Mouse (Mus musculus) spleen, postnatal 36 days (tissue): ENCODE measurements around the gene Sst.
"Not testable (repeated sequence)": the region's sequence is repeated elsewhere in the genome, so short reads cannot be mapped to it uniquely, and the experiment has no call there.

Experiments used
- DNase-seq, 2 experiments: peaks; one replicate each; pipeline ENCODE4 v3.0.0; 2022; ENCODE audit warnings: low spot score in 2 of 2, mixed read lengths in 1 of 2

Sst gene

DNA sequence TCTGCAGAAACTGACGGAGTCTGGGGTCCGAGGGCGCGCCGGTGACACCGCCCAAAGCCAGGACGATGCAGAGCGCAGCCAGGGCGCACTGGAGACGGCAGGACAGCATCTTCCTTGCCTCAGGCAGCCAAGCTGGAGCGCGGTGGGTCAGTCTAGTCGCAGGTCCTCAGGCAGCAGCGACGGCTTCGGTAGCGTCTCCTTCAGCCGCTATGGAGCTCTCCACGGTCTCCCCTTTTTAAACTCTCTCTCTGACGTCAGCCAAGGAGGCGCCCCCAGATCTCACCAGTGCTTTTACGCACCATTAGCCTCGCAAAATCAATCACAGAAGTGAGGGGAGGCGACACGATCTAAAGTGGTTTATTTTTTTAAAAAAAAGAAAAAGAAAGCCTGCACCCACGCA is at the start of gene Sst:
Gene Sst, minus strand, starts transcription at position 323 of the 400 bp plus-strand sequence.
- DNase-seq: no peak

DNA sequence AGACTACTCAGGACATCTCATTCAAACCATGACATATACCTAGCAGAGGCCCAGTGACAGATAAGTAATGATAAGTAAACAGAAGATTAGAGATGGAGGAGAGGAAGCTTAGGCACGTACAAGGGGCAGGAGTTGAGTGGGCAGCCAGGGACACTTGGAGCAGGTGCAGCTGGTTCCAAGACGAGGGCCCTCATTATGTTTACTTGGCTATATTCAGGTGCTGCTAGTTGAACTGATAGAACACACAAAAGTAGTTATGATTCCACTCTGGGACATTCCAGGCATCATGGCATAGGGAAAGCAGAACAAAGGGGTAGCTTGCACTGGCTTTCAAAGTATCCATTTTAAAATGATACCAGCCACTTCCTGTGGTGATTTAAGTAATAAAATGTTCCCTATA is 43.6 kb upstream of the Sst start:
- no peak for DNase-seq

DNA sequence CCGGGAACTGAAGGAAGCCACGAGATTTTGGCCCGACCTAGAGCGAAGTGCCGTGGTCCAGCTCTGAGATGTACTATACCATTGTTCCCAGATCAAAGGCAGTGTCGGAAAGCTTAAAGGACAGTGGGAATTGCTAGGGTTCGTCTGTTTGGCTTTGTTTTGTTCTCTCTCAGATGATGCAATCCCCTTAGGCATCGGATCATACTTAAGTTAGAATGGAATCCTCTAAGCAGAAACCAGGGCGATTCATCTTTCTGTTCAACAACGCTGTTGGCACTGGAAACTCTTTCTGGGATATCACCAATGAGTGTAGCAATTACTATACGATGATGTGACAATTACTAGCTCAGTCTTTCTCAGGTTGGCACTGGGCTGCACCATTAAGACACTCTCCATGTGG is 41.5 kb upstream of the Sst start, which contains the start of gene Rtp2:
Gene Rtp2, minus strand, starts transcription at position 101 of the 400 bp plus-strand sequence.
- no peak for DNase-seq

DNA sequence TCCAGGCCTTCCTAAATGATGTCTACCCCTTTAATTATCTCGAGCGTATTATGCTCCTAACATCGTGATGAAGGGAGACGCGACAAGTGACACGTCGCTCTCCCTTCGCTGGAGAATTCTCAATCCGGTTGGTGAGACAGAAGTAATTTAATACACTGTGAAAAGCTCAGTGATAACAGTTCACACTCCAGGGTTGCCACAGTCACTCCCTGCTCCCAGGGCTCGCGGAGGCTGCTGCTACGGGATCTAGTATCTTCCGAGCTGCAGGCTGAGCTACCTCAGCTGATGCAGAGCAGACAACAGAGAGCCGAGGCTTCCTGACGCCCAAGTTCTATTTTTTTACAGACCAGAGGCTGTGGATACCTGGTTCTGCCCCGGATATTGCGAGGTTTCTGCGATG is 40.5 kb upstream of the Sst start:
- DNase-seq: no peak

DNA sequence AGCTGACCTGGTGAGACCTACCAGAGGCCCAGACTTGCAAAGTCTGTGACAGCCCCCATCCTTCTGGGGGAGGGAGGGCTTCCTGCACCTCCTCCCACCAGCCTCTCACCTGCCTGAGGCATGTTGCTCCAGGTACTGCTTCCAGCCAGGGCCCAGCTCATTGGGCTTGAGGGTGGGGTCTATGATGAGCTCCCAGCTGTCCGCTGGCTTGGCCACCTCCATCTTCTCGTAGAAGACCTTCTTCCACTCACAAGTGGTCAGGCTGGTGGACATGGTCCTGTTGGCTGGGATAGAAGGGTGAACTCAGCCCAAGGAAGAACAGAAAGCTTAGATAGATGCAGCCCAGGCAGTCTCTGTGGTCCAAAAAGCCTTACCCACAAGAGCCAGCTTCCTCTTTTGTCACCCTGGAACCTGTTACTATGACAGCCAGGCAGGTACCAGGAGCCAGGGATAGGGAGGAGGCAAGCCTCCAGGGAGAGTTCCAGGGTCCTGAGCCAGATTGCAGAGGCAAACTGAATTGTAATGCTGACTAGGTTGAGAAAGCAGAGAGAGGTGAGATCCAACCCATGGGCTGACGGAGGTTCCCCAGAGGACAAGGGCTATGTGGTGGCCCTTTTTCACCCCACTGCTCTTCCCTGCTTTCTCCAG is 39.8 kb upstream of the Sst start:
- DNase-seq: no peak

DNA sequence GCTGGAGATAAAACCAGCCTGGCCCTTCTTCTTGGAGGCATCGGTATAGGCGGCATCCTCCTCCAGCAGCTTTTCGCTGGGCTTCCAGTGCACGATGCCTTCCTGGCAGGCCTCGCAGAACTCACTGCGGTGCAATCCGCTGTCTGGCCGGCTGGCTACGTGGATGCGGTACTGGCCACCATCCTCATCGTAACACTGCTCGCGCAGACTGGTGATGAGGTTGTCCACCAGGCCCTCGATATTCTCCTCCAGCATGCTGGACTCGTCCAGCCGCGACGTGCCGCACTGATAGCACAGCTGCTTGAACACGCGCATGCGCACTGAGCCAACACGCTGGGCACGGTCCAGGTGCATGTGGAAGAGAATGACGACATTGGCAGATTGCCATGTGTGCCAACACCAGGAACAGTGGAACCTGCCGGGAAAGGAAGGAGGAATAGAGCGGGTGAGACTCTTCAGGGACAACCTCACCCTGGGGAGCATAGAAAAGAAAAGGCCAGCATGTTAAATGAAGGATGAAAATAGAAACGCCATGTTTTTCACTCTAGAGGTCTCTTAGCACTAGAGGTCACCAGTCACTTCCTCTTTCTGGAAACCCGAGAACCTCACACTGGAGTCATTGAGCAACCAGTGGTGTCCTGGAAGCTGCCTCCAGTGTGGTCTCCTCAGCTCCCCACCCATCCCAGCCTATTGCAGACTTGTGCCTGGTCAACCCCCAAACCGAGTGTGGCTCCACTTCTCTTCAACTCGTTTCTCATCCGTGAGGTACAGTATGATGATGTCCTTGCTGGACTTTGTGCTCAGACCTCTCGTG is 36.8 kb upstream of the Sst start:
- DNase-seq: peak in 1 of 2 experiments; percentile 7

DNA sequence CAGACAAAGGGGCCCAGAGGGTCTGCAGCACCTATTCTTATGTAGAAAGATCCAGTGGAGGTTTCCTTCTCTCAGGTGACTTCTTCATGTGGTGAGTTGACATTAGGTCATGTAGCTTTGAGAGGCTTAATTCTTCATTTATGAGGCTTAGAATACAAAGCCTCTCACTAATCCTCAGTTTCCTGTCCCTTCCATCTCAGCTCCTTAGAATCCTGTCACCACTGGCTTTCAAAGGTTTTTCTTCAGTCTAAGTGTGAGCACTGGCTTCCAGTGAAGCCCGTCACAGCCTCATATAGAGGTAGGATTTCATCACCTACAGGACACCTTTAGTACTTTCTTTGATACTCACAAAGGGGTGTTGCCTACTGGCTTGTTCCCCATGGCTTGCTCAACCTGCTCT is 32.1 kb upstream of the Sst start:
- no peak for DNase-seq

DNA sequence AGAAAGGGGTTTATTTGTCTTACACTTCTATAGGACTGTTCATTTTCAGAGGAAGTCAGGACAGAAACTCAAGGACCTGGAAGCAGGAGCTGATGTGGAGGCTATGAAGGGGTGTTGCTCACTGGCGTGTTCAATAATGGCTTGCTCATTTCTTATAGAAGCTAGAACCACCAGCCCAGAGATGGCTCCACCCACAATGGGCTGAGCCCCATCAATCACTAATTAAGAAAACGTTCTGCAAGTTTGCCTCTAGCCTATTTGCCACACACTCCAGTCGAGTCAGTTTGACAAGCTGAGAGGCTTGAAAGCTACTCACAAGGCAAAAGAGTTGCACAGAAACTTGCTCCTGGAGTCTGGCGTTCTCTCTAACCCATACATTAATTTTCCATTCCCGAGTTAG is 30.9 kb upstream of the Sst start:
- DNase-seq: no peak

DNA sequence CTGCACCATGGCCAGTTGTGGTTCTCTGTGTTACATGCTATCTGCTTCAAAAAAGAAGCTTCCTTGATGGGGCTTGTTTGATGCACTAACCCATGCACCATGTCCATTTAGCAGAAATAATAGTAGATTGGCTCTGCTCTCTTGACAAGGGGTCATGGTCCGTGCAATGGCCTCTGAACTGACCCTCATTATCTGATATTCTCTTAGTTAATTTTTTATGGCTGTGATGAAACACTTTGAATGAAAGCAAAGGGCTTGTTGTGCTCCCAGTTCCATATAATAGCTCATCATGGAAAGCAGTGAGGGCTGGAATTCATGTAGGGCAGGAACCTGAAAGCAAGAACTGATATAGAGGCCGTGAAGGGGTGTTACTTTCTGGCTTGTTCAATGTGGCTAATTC is 28.7 kb upstream of the Sst start:
- no peak for DNase-seq

DNA sequence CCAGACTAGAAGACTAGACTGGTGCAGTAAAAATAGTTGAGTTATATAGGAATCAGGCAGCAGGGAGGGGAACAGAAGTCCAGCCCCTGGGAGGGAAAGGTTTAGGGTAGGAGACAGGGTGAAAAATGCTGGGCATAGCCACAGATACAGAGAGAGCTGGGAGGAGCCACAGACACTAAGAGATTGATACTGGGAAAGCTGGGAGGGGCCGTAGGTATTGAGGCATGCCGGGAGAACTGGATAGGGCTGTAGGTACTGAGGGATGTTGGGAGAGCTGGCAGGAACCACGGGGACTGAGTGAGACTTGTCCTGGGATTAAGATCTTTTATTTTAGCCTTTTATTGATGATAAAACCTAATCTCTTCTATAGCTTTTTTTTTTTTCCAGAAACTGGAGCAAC is 22.6 kb upstream of the Sst start:
- no peak for DNase-seq

DNA sequence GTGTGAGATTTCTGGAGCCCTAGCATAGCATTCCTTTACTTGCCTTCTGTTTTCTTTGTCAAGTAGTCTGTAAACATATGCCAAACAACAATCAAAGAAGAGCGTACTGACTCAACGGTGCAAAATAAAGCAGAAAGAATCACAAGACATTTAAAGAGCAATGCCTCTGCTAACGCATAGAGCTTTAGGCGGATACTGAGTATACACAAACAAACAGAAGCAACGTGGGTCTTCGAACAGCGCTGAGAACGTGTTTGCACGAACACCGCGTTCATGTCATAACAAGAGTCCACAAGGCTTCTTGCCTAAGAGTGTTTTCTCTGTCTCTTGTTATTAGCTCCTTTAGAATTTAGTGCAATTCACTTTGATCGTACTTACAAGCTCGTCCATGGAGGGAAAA is 22.0 kb upstream of the Sst start:
- no peak for DNase-seq

DNA sequence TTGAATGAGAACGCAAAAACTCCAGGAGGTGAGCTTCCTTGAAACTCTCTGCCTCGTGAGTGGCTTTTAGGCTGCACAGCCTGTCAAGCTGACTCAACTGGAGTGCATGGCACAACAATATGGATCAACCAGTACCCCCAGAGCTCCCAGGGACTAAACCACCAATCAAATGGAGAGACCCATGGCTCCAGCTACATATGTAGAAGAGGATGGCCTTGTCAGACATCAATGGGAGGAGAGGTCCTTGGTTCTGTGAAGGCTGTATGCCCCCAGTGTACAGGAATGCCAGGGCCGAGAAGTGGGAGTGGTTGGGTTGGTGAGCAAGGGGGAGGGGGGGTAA is 18.2 kb upstream of the Sst start:
- DNase-seq: not testable (repeated sequence)

DNA sequence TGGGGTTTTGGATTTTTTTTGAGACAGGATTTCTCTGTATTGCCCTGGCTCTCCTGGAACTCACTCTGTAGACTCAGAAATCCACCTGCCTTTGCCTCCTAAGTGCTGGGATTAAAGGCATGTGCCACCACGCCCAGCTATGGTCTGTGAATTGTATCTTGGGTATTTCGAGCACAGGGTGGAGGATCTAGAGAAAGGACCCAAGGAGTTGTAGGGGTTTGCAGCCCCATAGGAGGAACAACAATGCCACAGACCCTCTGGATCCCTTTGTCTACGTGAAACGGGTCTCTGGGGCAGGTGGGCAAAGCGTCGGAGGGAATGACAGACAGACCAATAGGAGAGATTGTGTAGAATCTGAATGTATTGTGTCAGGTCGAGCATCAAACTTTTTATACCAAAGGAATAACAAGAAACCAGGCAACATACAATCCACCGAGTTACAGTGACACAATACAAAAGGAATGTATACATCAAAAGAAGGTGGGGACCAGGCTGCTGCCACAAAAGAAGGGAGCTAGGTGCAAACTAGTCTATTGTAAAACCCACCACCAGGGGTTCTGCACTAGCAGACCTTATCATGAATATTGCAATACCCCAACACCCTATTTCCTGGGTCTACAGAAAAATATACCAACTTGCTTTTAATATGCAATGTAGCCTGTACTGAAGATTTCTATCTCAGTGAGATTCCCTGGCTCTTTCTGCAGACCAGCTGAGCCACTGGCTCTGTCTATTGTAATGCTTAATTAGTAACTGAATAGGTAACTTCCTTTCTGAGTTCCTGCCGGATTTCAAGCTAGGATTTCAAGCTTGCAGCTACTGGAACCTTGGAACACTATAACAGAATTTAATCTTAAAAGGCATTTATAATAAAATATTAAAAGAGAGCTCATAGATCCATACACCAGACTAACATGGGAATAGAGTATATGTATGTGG is 17.6 kb upstream of the Sst start:
- DNase-seq: not testable (repeated sequence)

DNA sequence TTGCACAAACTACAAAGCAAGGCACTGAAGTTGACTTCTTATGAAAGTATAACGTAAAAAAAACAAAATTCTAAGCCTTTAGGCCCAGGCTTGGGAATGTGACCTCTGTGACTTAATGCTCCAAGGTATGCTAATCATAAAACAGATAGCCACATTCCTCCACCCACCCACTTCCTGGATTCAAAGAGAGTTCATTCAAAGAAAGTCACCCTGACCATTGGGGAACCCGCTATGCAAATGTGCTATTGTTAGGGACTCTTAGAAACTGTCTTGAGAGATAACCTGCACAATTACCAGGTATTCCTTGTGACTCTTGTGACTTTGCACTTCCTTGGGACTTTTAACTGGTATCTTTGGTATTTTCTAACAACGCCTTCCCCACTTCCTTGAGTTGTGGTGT is 15.8 kb upstream of the Sst start:
- not testable (repeated sequence) for DNase-seq

DNA sequence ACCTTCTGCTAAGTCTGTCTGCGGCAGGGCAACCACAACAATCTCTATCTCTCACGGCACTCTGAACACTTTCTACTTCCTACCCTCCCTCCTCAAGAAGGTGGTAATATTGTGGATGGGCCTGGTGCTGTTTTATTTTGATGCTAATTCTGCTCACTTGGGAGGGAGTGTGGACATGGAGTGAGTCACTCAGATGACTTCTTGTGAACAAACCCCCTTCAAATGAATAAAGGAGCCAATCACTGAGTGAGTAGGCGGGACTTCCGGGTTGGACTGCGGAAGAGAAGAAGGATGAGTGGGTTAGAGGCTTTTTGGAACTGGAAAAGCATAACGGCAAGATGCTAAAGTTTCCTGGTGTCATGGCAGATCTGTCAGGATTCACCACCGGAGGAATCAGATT is 10.7 kb upstream of the Sst start:
- DNase-seq: no peak

DNA sequence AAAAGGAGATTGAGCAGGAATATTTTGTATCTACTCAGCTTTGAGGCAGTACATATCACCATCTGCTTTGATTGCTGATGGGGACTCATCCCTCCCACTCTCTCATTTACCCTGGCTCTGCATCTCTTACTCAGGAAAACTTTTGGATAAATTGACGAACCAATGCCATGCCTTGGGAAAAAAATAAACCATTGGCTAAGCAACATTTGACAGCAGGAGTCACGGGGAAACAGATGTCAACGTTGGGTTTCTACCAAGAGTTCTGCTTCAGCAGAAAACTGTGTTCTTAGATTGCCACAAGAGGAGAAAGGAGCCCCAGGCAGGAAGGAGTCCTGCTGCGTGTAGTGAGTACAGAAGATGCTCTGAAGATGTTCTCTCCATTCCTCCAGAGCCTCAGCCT is 9.3 kb upstream of the Sst start:
- DNase-seq: no peak

DNA sequence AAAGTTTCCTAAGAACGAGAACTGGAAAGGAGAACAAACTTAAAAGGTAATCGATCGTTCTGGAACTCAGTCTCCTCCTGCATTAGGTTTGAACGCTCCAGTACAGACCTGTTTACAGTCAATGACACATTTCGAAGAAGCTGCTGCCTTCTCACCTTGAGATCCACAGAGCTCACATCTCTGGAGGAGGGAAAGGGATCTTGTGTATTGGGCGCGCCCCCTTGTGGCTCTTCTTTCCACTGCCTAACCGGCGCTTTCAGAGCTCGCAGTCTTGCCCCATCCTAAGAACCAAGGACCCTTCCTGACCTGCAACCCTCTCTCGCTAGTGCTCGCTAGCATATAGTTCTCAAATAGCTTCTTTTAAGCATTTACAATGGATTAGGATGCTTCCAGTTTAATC is 8.1 kb upstream of the Sst start:
- DNase-seq: peak; percentile 35 to 46

DNA sequence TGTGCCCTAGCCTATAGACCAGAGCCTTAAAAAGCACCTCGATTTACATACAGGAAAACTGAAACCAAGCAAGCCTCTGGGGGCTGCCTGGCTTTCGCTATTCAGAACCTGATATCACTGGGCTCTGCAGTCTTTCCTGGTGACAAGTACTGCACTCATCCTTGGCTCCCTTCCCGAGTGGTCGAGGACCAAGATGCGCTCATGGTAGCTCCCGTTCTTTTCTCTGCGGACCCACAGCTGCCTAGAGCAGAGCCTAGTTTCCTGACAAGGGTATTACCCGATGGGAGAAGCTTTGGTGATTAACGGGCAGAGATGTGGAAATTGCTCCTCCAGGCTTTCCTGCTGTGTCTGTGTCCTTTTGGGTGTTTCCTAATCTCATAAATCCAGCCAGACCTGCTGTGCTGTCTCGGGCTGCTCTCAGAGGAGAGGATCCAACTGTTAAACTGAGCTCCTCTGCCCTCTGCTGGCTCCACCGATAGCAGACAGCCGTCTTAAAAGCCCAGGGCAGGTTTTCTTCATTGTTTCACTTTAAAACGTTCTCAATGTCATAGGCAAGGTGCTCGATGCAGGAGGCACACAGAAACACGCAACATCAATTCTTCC is 7.3 kb upstream of the Sst start:
- peak; percentile 45 to 47 for DNase-seq

DNA sequence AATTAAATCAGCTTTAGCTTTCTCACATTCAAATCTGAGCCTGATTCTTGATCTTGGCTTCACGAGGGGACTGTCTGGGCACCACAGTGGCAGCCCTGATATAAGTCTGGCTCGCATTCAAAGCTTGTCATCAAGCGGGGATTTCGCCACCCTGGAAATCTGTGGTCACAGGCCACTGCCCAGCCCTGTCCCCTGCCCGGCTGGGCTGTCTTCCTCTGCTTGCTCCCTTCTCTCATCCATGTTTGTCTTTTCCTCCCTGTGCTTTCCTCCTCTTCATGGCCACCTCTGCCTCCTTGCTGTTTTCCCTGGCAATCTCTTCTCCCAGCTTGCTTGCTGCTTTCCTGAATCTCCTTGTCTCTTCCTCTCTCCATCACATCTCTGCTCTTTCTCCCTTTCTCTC is 6.7 kb upstream of the Sst start:
- DNase-seq: no peak

DNA sequence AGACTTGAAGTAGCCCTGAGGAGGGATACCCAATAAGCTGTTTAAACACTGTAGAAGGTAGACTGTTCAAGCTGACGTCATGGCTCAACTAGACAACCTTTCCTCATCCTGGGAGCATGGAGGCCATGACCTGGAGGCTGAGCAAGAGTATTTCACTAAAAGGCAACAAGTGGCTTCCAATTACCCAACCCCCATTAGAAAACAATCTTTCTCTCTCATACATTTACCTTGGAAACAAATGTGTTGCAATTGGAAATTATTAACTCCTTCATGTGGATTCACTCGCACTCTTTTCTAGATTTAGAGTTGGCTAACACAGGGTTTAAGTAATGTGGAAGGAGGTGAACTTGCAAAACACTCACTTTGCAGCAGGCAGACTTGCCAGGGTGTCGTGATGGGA is 4.4 kb upstream of the Sst start:
- DNase-seq: no peak

DNA sequence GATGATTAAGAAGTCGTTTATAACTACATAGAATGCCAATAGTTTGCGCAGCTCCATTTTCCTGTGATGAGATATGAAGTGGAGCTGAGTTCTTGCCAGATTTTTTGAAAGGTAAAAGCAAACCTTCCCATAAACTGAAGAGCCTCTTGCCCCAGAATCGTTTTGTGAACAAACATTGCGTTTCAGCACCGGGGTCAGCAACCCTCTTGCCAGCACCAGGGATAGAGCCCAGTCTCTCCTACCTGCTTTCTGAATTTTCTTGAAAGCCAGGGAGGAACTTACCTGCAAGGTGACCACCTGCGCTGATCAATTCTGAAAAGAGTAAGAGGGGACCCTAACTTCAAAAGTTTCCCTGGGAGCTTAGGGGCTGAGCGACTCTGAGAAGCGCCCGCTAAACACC is 607 bp downstream of the Sst start:
- DNase-seq: no peak
